Mouse (Mus musculus) heart, embryonic 10.5 days (tissue): ENCODE data around the gene Gm3055. TPM values are rescaled to one million over a fixed set of nuclear protein-coding genes. Genes with fewer than 3 reads are reported as not detected.
"Not testable (repeated sequence)": the region's sequence is repeated elsewhere in the genome, so short reads cannot be mapped to it uniquely, and the experiment has no call there.

ENCODE experiments used
- DNase-seq: peaks from one replicate; pipeline ENCODE4 v3.0.0-alpha.2; 2017; ENCODE audit warnings: low spot score
- H3K27ac ChIP-seq: fragments of 300-500 bp; sonication (generic); 2 replicates; pipeline ENCODE4 v1.5.1; 2016; ENCODE audit warnings: mild to moderate bottlenecking
- H3K27me3 ChIP-seq: fragments of 300-500 bp; sonication (generic); 2 replicates; pipeline ENCODE4 v1.6.1; 2016; ENCODE audit warnings: mild to moderate bottlenecking; ENCODE audit not compliant: poor library complexity, insufficient read depth, severe bottlenecking
- H3K36me3 ChIP-seq: fragments of 300-500 bp; sonication (generic); 2 replicates; pipeline ENCODE4 v1.6.1; 2016; ENCODE audit warnings: mild to moderate bottlenecking, moderate library complexity
- H3K4me1 ChIP-seq: fragments of 300-500 bp; sonication (generic); 2 replicates; pipeline ENCODE4 v1.6.1; 2016; ENCODE audit warnings: mild to moderate bottlenecking
- H3K4me3 ChIP-seq: fragments of 300-500 bp; sonication (generic); 2 replicates; pipeline ENCODE4 v1.5.1; 2016; ENCODE audit warnings: mild to moderate bottlenecking, moderate library complexity
- H3K9me3 ChIP-seq: fragments of 300-500 bp; sonication (generic); 2 replicates; pipeline ENCODE4 v1.6.1; 2016; ENCODE audit warnings: mild to moderate bottlenecking, moderate library complexity
- WGBS: fragments of 180-500 bp; shearing (Covaris S2); methylation state at CpG from one replicate; pipeline ENCODE4 v1.1.7; 2016; 5-methylcytosine and 5-hydroxymethylcytosine counted together
- polyA plus RNA-seq: library from polyadenylated mRNA; unstranded; fragments of >200 nt; fragmentation: Nextera tagmentation; extraction: Ambion mirVana; gene quantifications from 2 replicates; pipeline ENCODE4 v1.2.1, GENCODE M21; 2016

Gm3055 gene
- 5.2 and 7.4 TPM in 2 replicates for polyA plus RNA-seq

DNA sequence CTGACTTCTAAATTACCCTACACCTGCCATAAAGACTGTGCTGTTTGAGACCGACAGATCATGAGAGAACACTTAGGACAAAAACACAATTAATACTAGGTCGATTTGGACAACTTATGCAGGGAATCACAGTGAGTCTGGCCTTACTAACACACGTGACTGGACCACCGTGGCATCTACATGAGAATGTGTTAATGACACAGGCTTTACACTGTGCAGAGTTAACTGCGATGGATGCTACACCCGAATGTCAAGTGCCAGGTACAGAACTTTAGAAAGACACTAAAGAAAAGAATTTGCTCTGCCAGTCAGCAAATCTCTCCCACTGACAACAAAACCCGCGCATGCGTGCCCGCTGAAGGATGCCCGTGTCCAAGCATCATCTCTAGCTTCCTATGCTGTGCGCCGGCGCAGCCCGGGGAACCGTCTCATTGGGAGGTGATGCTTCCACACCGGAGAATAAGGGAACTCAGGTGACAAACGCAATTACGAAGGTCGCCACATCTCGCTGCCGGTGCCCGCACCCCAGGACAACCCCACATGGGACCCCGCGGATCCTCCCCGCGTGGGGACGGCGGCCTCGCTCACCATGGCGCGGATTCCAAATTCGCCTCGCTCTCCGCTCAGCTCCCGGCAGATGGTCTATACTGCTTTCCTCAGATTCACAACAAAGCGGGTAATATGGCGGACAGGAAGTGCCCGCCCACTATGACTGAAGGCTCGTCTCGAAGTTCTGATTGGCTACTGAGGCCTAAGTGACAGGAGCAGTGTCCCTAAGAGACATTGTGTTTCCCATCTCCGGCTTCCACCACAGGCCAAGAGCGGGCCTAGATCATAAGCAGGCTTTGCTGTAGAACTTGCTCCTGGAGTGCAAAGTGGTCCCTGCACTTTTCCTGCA, at the start of gene Gm3055:
TSS of gene Gm3055 (minus strand) at position 656 of the 898 bp plus-strand sequence.
- not testable (repeated sequence) for H3K27me3 ChIP-seq, H3K4me1 ChIP-seq, H3K36me3 ChIP-seq, H3K4me3 ChIP-seq, DNase-seq, H3K27ac ChIP-seq, H3K9me3 ChIP-seq
- WGBS = no CpG with 5 or more reads among the region's 43 CpGs

DNA sequence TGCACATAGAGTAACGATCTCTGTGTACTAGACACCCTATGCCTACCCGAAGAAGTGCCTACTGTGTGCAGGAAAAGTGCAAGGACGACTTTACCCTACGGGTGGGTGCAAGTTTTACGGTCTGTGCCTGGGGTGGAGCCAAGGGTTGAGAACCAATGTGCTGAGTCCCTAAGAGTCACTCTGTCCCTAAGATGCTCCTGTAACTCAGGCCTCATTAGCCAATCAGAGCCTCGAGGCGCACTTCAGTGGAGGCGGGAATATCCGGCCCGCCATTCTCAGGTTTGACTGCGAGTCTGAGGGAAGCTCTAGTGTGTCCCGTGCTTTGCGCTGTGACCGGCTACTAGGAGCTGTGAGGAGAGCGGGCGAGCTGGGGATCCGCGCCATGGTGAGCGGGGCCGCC, 40.9 kb upstream of the Gm3055 start, which contains the start of gene Gm4767:
TSS of gene Gm4767 (plus strand) at position 288 of the 400 bp plus-strand sequence.
- WGBS = 23% methylated on average over 18 of the region's 20 CpGs
- not testable (repeated sequence) for H3K4me1 ChIP-seq, H3K36me3 ChIP-seq, H3K27me3 ChIP-seq, H3K27ac ChIP-seq, H3K9me3 ChIP-seq, DNase-seq
- H3K4me3 ChIP-seq = 0 out of 2 replicates have a peak within 1 kb of the TSS, but pooled peaks have one; percentile 24

DNA sequence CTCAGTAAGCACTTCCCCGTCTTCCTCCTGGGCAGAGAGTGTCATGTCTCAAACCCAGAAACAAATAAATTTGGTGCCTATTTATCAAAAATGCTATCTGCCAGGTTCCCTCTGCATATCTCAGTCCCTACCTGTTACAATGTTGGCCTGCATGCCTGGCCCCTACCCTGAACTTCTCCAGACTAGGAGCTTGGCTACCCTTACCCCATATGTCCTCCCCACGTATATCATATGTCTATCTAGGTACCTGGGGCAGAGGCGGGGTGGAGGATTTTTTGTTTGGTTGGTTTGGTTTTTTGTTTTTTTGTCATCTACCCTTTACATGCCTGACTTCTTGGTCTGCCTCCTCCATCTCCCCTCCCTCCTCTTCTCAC, 430 bp upstream of the Gm3055 start:
- WGBS = no CpG with 5 or more reads among the region's 3 CpGs

GRCm38 (mm10) chr10:81704531-81705301, 66.2 kb downstream of the Gm3055 start, which contains the start of gene Zfp433:
TSS of gene Zfp433 (plus strand) at chr10:81704825.
- H3K27me3 ChIP-seq, H3K36me3 ChIP-seq, DNase-seq, H3K27ac ChIP-seq, H3K4me1 ChIP-seq, H3K9me3 ChIP-seq, H3K4me3 ChIP-seq: not testable (repeated sequence)
- WGBS = no CpG with 5 or more reads among the region's 46 CpGs

More for the DNA sequence above, 430 bp upstream of the Gm3055 start:
- H3K9me3 ChIP-seq, H3K27me3 ChIP-seq, H3K4me1 ChIP-seq, H3K4me3 ChIP-seq, H3K36me3 ChIP-seq, DNase-seq, H3K27ac ChIP-seq: not testable (repeated sequence)

Other genes with a start within 250 kb of the Gm3055 start
- 2.8 and 4.8 TPM in 2 replicates for gene Gna15, start 246.9 kb downstream of the Gm3055 start, polyA plus RNA-seq
- 73.2 and 79.1 TPM in 2 replicates for gene Gna11, start 226.0 kb downstream of the Gm3055 start, polyA plus RNA-seq
- 467 and 523 TPM in 2 replicates for gene Aes, start 211.7 kb downstream of the Gm3055 start, polyA plus RNA-seq
- 17.4 and 18.3 TPM in 2 replicates for gene Tle2, start 196.6 kb downstream of the Gm3055 start, polyA plus RNA-seq
- gene Tle6, start 170.1 kb downstream of the Gm3055 start, polyA plus RNA-seq = 29.0 and 33.9 TPM in 2 replicates
- gene BC025920, start 164.9 kb downstream of the Gm3055 start, polyA plus RNA-seq = 0.95 and 1.4 TPM in 2 replicates
- gene Sirt6, start 143.4 kb downstream of the Gm3055 start, polyA plus RNA-seq = 28.5 and 30.7 TPM in 2 replicates
- gene Ankrd24, start 142.6 kb downstream of the Gm3055 start, polyA plus RNA-seq = 9.6 and 12.8 TPM in 2 replicates
- 4.0 and 4.1 TPM in 2 replicates for gene Gm10778, start 122.1 kb downstream of the Gm3055 start, polyA plus RNA-seq
- gene Zfp433, start 66.3 kb downstream of the Gm3055 start, polyA plus RNA-seq = 11.2 and 12.6 TPM in 2 replicates
- 2.6 and 3.4 TPM in 2 replicates for gene Gm4767, start 41.0 kb upstream of the Gm3055 start, polyA plus RNA-seq
- gene Gm32687, start 92.8 kb upstream of the Gm3055 start, polyA plus RNA-seq = 6.3 and 8.2 TPM in 2 replicates
- gene Zfp781, start 159.3 kb upstream of the Gm3055 start, polyA plus RNA-seq = 2.0 and 3.2 TPM in 2 replicates